Mouse (Mus musculus): Measurements from ENCODE around the gene Usp44. TPM values are rescaled to one million over a fixed set of nuclear protein-coding genes. Genes with fewer than 3 reads are reported as not detected.

Usp44 gene
- polyA plus RNA-seq, 1 experiment from 2014 or later, result 0.59 TPM

DNA sequence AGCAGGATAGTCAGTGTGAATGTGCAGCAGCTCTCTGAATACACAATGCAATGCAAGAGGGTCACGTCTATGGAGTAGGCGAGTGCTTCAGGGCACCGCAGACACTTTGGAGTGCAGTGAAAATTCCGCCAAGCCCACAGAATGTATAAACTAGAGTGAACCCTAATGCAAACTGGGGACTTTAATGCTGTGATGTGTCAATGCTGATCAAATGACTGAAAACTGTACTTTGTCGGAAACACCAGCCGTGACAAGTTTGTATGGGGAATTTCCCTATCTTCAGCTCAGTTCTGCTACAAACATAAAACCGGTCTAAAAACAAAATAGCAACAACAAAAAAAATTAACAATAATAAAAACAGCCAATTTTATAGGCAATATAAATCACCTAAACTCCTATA is 37.0 kb downstream of the Usp44 start:
- no peak overlapping the region for H3K4me3 ChIP-seq (replicated peaks)
- no peaks in the 10 kb centered on the region for H3K9me3 ChIP-seq
- H3K9ac ChIP-seq, result no peak overlapping the region
- ATAC-seq (ENCODE audit: insufficient read depth, low FRiP score, low read depth), result no peak
- H3K27ac ChIP-seq, result no peak overlapping the region
- peaks cover 42% of the 10 kb centered on the region for H3K36me3 ChIP-seq
- H3K27me3 ChIP-seq (replicated peaks), result no peaks in the 10 kb centered on the region
- no peak overlapping the region for H3K4me2 ChIP-seq
- no peaks in the 10 kb centered on the region for H3K4me1 ChIP-seq
- 93% methylated on average over 7 of the region's 7 CpGs for WGBS

DNA sequence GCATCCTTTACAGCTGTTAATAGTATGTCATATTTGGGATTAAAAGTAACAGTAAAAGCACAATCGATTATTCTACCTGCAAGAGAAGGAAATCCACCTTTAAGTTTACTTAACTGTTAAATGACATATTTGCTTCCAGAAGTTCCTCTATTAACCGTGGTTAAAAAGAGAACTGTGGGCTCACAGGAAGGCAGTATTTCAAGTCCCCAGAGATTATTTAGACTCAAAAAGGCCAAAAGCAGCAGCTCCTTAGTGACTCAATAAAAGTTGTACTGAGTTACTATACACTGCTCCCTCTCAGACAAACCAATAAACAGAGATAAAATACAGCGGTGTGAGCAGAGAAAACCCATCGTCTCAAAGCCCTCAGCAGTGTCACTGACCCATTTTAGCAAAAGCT is 37.5 kb downstream of the Usp44 start:
- WGBS, result 84% methylated on average over 4 of the region's 4 CpGs
- ATAC-seq (ENCODE audit: insufficient read depth, low FRiP score, low read depth), result no peak
- no peak overlapping the region for H3K4me2 ChIP-seq
- H3K27me3 ChIP-seq (replicated peaks), result no peaks in the 10 kb centered on the region
- H3K4me3 ChIP-seq (replicated peaks), result no peak overlapping the region
- no peak overlapping the region for H3K9ac ChIP-seq
- no peak overlapping the region for H3K27ac ChIP-seq
- H3K4me1 ChIP-seq, result no peaks in the 10 kb centered on the region
- no peaks in the 10 kb centered on the region for H3K9me3 ChIP-seq
- peaks cover 41% of the 10 kb centered on the region for H3K36me3 ChIP-seq

GRCm38 (mm10) chr10:93876772-93877171 is 45.4 kb downstream of the Usp44 start:
- H3K4me3 ChIP-seq (replicated peaks), result no peak overlapping the region
- no peak overlapping the region for H3K9ac ChIP-seq
- H3K4me1 ChIP-seq, result no peaks in the 10 kb centered on the region
- H3K27me3 ChIP-seq (replicated peaks), result no peaks in the 10 kb centered on the region
- no peaks in the 10 kb centered on the region for H3K9me3 ChIP-seq
- ATAC-seq (ENCODE audit: insufficient read depth, low FRiP score, low read depth), result no peak
- no peak overlapping the region for H3K27ac ChIP-seq
- no peak overlapping the region for H3K4me2 ChIP-seq
- 85% methylated on average over 1 of the region's 1 CpGs for WGBS
- H3K36me3 ChIP-seq, result peaks cover 10% of the 10 kb centered on the region

- Histone ChIP-seq H3K36me3 (peaks cover 18% of the 10 kb centered on the region), H3K9ac (no peak overlapping the region)
- 95% methylated on average over 4 of the region's 4 CpGs for WGBS
Observed at GRCm38 (mm10) chr10:93878732-93879131, 47.4 kb downstream of the Usp44 start.

DNA sequence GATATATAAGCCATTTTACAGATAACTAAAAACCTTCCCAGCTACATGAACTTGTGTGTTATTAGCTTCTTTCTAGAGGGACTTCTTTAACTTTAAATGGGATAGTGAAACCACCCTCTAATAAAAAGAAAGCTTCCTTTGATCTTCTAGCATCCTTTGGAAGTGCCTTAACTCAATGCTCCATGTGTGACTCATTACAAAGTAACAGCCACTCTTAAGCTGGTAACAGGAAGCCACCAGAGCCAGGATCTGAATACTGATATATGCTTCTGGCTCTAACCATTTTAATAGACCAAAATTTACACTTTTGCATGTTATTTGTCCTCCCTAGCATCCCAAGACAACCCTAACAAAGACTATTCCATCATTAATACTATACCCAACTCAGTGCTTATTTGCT is 50.6 kb downstream of the Usp44 start:
- Histone ChIP-seq H3K27me3 (replicated peaks) (no peaks in the 10 kb centered on the region), H3K9ac (no peak overlapping the region), H3K4me1 (no peaks in the 10 kb centered on the region), H3K9me3 (no peaks in the 10 kb centered on the region), H3K4me2 (no peak overlapping the region), H3K36me3 (peaks cover 27% of the 10 kb centered on the region), H3K27ac (no peak overlapping the region), H3K4me3 (replicated peaks) (no peak overlapping the region)
- ATAC-seq (ENCODE audit: insufficient read depth, low FRiP score, low read depth), result no peak

More at GRCm38 (mm10) chr10:93878732-93879131, 47.4 kb downstream of the Usp44 start:
- Histone ChIP-seq H3K4me1 (no peaks in the 10 kb centered on the region), H3K9me3 (no peaks in the 10 kb centered on the region), H3K4me3 (replicated peaks) (no peak overlapping the region), H3K27me3 (replicated peaks) (no peaks in the 10 kb centered on the region), H3K4me2 (no peak overlapping the region), H3K27ac (no peak overlapping the region)
- ATAC-seq (ENCODE audit: insufficient read depth, low FRiP score, low read depth), result no peak

- Histone ChIP-seq H3K4me3 (replicated peaks) (no peak overlapping the region), H3K4me2 (no peak overlapping the region), H3K9ac (no peak overlapping the region), H3K27me3 (replicated peaks) (no peaks in the 10 kb centered on the region), H3K27ac (no peak overlapping the region), H3K9me3 (no peaks in the 10 kb centered on the region), H3K36me3 (peaks cover 26% of the 10 kb centered on the region), H3K4me1 (no peaks in the 10 kb centered on the region)
- ATAC-seq (ENCODE audit: insufficient read depth, low FRiP score, low read depth), result peak; percentile 78; the same call in 1 of the 2 replicates
- WGBS, result 83% methylated on average over 8 of the region's 8 CpGs
Observed at GRCm38 (mm10) chr10:93882738-93883364, 51.5 kb downstream of the Usp44 start.

GRCm38 (mm10) chr10:93885839-93886477 is 54.6 kb downstream of the Usp44 start:
- Histone ChIP-seq H3K9ac (no peak overlapping the region), H3K27me3 (replicated peaks) (no peaks in the 10 kb centered on the region), H3K36me3 (peaks cover 20% of the 10 kb centered on the region), H3K27ac (no peak overlapping the region), H3K9me3 (no peaks in the 10 kb centered on the region), H3K4me3 (replicated peaks) (no peak overlapping the region), H3K4me1 (peaks cover 5% of the 10 kb centered on the region), H3K4me2 (no peak overlapping the region)
- no peak for ATAC-seq (ENCODE audit: insufficient read depth, low FRiP score, low read depth)
- 85% methylated on average over 14 of the region's 14 CpGs for WGBS

DNA sequence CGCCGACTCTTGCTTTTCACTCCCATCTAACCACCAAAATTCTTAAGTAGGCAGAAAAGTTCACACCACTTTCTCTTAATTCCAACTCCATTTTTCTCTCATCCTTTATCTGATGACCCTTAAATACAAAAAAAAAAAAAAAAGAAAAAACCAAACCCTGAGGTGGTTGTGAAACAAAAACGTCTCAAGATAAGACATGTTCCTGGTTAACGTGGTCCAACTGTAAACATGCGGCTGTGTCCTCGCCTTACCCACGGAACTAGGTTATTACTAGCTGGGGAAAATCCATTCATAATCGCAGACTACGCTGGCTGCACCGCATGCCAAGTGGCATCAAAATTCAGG is 57.2 kb downstream of the Usp44 start:
- Histone ChIP-seq H3K9ac (peak overlapping the region; percentile 77), H3K27me3 (replicated peaks) (no peaks in the 10 kb centered on the region), H3K4me3 (replicated peaks) (peak overlapping the region; percentile 83), H3K36me3 (peaks cover 12% of the 10 kb centered on the region), H3K9me3 (no peaks in the 10 kb centered on the region), H3K4me2 (peak overlapping the region; percentile 77), H3K4me1 (peaks cover 5% of the 10 kb centered on the region), H3K27ac (peak overlapping the region; percentile 79; the same call in 1 of the 2 replicates)
- WGBS, result 15% methylated on average over 10 of the region's 10 CpGs
- ATAC-seq (ENCODE audit: insufficient read depth, low FRiP score, low read depth), result no peak

- Histone ChIP-seq H3K36me3 (peaks cover 12% of the 10 kb centered on the region), H3K4me2 (peak overlapping the region; percentile 77), H3K9ac (peak overlapping the region; percentile 77), H3K27me3 (replicated peaks) (no peaks in the 10 kb centered on the region), H3K27ac (peak overlapping the region; percentile 79), H3K4me3 (replicated peaks) (peak overlapping the region; percentile 83), H3K4me1 (peaks cover 5% of the 10 kb centered on the region), H3K9me3 (no peaks in the 10 kb centered on the region)
- ATAC-seq (ENCODE audit: insufficient read depth, low FRiP score, low read depth), result peak; percentile 43
- under 1% methylated on average over 38 of the region's 38 CpGs for WGBS
Observed at GRCm38 (mm10) chr10:93888935-93889578, 57.7 kb downstream of the Usp44 start.

DNA sequence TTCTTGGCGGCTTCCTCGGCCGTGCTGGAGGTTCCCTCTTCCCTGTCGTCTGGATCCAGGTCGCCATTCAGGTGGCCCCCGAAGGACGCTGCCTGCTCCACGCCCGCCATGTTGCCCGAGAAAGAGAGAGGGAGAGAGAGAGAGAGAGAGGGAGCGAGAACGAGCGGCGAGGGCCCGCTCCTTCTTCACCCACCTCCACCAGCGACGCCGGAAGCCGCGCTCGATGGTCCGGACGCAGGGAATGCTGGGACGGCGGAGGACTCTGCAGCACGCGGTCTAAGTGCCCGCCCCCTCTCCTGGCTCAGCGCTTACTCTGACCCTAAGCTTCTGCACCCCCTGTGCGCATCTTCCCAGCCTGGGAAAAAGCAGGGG is 58.2 kb downstream of the Usp44 start:
- Histone ChIP-seq H3K27me3 (replicated peaks) (no peaks in the 10 kb centered on the region), H3K9ac (peak overlapping the region; percentile 77), H3K4me3 (replicated peaks) (peak overlapping the region; percentile 83), H3K27ac (peak overlapping the region; percentile 79), H3K9me3 (no peaks in the 10 kb centered on the region), H3K4me2 (peak overlapping the region; percentile 77), H3K36me3 (peaks cover 11% of the 10 kb centered on the region), H3K4me1 (peaks cover 5% of the 10 kb centered on the region)
- peak; percentile 94 for ATAC-seq (ENCODE audit: insufficient read depth, low FRiP score, low read depth)
- under 1% methylated on average over 26 of the region's 30 CpGs for WGBS

DNA sequence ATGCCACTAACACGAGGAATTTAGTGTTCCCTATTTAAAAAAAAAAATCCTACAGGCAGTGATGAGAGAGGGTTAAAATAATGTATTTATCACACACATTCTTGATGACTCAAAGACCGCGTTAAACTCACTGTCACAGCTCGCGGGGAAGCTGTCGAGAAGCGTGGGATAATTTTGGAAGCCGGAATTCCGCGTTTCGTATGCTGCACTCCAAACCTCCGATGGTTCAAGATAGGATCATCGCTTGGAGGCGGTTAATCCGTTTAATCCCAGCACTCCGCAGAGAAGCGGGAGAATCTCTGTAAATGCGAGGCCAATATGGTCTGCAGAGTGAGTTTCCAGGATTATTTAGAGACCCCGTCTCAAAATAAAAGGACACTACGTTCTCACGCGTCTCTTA is 58.6 kb downstream of the Usp44 start:
- no peak for ATAC-seq (ENCODE audit: insufficient read depth, low FRiP score, low read depth)
- WGBS, result under 1% methylated on average over 22 of the region's 22 CpGs
- Histone ChIP-seq H3K4me3 (replicated peaks) (peak overlapping the region; percentile 83), H3K4me2 (peak overlapping the region; percentile 77), H3K4me1 (peaks cover 5% of the 10 kb centered on the region), H3K27me3 (replicated peaks) (no peaks in the 10 kb centered on the region), H3K27ac (peak overlapping the region; percentile 58; the same call in 1 of the 2 replicates), H3K9me3 (no peaks in the 10 kb centered on the region), H3K9ac (no peak overlapping the region), H3K36me3 (peaks cover 7% of the 10 kb centered on the region)

DNA sequence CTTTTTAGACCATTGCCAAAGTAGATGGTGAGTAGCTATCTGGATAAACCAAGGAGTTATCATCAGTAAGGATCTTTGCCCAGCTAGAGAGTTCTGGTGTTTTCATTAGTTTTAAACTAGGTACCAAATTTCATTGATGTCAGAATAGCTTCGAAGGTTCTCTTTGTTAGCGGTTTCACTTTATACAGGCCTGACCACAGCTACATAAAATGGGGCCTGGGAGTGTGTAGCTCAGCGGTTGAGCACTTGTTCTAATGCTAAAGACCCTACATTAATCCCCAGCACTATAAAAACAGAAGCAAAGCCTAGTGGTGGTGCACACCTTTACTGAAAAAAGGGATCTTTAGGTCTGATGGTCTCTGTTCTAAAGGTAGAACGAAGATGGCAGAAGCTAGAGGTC is 59.2 kb downstream of the Usp44 start:
- ATAC-seq (ENCODE audit: insufficient read depth, low FRiP score, low read depth), result no peak
- Histone ChIP-seq H3K9me3 (no peaks in the 10 kb centered on the region), H3K4me2 (peak overlapping the region; percentile 77), H3K9ac (no peak overlapping the region), H3K4me3 (replicated peaks) (no peak overlapping the region; the same call in 1 of the 2 replicates), H3K4me1 (peaks cover 5% of the 10 kb centered on the region), H3K27me3 (replicated peaks) (no peaks in the 10 kb centered on the region), H3K36me3 (peaks cover 2% of the 10 kb centered on the region; the same call in 1 of the 2 replicates), H3K27ac (peak overlapping the region; percentile 58; the same call in 1 of the 2 replicates)
- WGBS, result 74% methylated on average over 4 of the region's 4 CpGs
